Comparison of ENCODE assay signal across 19 mouse cellular contexts in the genomic region with DNA sequence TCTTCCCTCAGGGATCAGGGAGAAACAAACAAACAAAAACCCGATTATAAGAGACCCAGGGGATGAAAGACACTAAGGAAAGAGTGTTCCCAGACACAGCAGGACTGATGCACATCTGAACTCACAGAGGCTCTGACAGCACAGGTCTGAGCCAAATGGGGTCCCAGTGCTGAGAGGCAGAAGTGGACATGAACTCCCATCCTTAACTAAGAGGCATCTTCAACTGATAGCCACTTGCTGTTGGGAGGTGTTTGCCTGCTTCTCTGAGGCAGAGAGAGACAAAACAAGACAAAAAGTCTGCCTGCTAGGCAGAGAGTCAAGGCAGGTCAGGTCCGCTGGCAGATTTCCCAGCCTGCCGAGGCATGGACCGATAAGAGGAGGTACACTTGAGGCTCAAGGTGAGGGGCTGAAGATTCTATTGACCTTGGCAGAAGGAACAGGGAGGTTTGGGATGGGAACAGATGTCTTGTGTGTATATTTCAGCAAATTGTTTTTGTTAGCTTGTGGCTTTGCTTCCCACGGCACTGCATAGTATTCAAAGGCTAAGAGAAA. TPM values are rescaled to one million over a fixed set of nuclear protein-coding genes. Genes with fewer than 3 reads are reported as not detected.
DNase-seq lines count a peak whose midpoint lies in the region; ATAC-seq and TF ChIP-seq lines count a peak whose summit lies in the region.
"Had no signal": no experiment of that assay in that cellular context is flagged by ENCODE, and none has a peak within 500 bp of the region (broad histone marks: within the 10 kb centered on the region; RNA-seq: fewer than 3 reads in every experiment).

No protein-coding gene starts in this region.

- H3K27me3 ChIP-seq in stomach, postnatal 0 days (ENCODE audit: control insufficient read depth, insufficient read depth, low read length): no peaks in the 10 kb centered on the region

- no peaks in the 10 kb centered on the region for H3K9me3 ChIP-seq in stomach, postnatal 0 days (ENCODE audit: control insufficient read depth, low read length)
- H3K9me3 ChIP-seq: forebrain, embryonic 12.5 days; G1E; hindbrain, embryonic 15.5 days; liver, embryonic 13.5 days had no signal

- H3K4me3 ChIP-seq in stomach, postnatal 0 days (ENCODE audit: low read depth, low read length): no peak overlapping the region
- H3K4me3 ChIP-seq: forebrain, embryonic 12.5 days; hindbrain, embryonic 15.5 days; liver, embryonic 13.5 days had no signal

- no peaks in the 10 kb centered on the region for H3K4me1 ChIP-seq in stomach, postnatal 0 days (replicated peaks; ENCODE audit: control insufficient read depth, insufficient read depth)

- WGBS in stomach, postnatal 0 days: 15% methylated on average over 5 of the region's 5 CpGs

- TF ChIP-seq EP300 in stomach, postnatal 0 days (optimal IDR thresholded peaks at IDR 0.05): no peak

- ATAC-seq in stomach, postnatal 0 days (ENCODE audit: low FRiP score, low TSS enrichment): peak; percentile 38; the same call in 1 of the 2 replicates
- no peak for ATAC-seq in erythroblast, adult 5-6 weeks (replicated peaks; ENCODE audit: low FRiP score, poor library complexity, severe bottlenecking)
- ATAC-seq: activated CD4-positive, CD25-positive, alpha-beta regulatory T cell, adult 4 months had no signal

- H3K36me3 ChIP-seq in stomach, postnatal 0 days (ENCODE audit: control insufficient read depth, insufficient read depth, low read length): peaks cover 12% of the 10 kb centered on the region
- H3K36me3 ChIP-seq: forebrain, embryonic 12.5 days; G1E; hindbrain, embryonic 15.5 days; liver, embryonic 13.5 days had no signal

- no peak overlapping the region for H3K9ac ChIP-seq in stomach, postnatal 0 days (ENCODE audit: low read length)
- H3K9ac ChIP-seq: forebrain, embryonic 12.5 days; hindbrain, embryonic 15.5 days; liver, embryonic 13.5 days had no signal

- no peak for TF ChIP-seq CTCF in stomach, postnatal 0 days (IDR thresholded peaks at IDR 0.05; ENCODE audit: low read depth)

- no peak overlapping the region for H3K4me2 ChIP-seq in stomach, postnatal 0 days (replicated peaks; ENCODE audit: low read depth)
- H3K4me2 ChIP-seq: forebrain, embryonic 12.5 days; hindbrain, embryonic 15.5 days; liver, embryonic 13.5 days had no signal

- peak; percentile 50 for DNase-seq in adrenal gland, postnatal 10 days
- DNase-seq in adrenal gland, adult 18-20 months (ENCODE audit: low spot score in 2 of 2): no peak
- peak; percentile 34 to 68 for DNase-seq in kidney, postnatal 36 days
- DNase-seq in kidney, adult 11 months: no peak
- DNase-seq in heart, postnatal 4 days: peak; percentile 70
- DNase-seq in stomach, postnatal 0 days (ENCODE audit: low spot score): no peak
- DNase-seq in frontal cortex, postnatal 14 days (ENCODE audit: low spot score in 2 of 2): no peak
- DNase-seq: cerebellum, adult 11 months; liver, embryonic 13.5 days; spleen, adult 18-20 months; thymus, adult 18-20 months had no signal

- H3K27ac ChIP-seq in stomach, postnatal 0 days (replicated peaks): no peak overlapping the region
- H3K27ac ChIP-seq: forebrain, embryonic 12.5 days; hindbrain, embryonic 15.5 days; liver, embryonic 13.5 days had no signal

RNA-seq across cellular contexts. Expression of gene Slc5a2, which starts 8.6 kb away (rescaled TPM):
- under 1 TPM in 1 of 2 experiments, not detected in 1; 0.27 TPM for total RNA-seq in adrenal gland, postnatal 10 days (2021)
- total RNA-seq in adrenal gland, adult 18-20 months (2021): 1 to 10 TPM in 1 of 2 experiments, not detected in 1; 1.3 TPM
- not detected for total RNA-seq in heart, postnatal 4 days (2021)
- 0.63 and 1.0 TPM in 2 replicates for polyA plus RNA-seq in stomach, postnatal 0 days (2015; fragmentation: Nextera tagmentation; extraction: Ambion mirVana)
- not detected in 2 replicates for total RNA-seq in erythroblast, adult 5-6 weeks (2015; ENCODE audit: low replicate concordance)
- total RNA-seq in erythroblast, adult 5-6 weeks (2017; ENCODE audit: low replicate concordance): 0.85 TPM in 1 of 2 replicates, not detected in the other
- total RNA-seq: gastrocnemius, postnatal 4 days; left cerebral cortex, postnatal 36 days had no signal
- polyA plus RNA-seq: activated CD4-positive, CD25-positive, alpha-beta regulatory T cell, adult 4 months; cortical plate, adult 2 months; forebrain, embryonic 12.5 days; hindbrain, embryonic 15.5 days had no signal

RNA-seq across cellular contexts. Expression of gene Tgfb1i1, which starts 10.2 kb away (rescaled TPM):
- 10 to 100 TPM; 28.6 to 32.5 TPM for total RNA-seq in adrenal gland, postnatal 10 days (2021)
- total RNA-seq in adrenal gland, adult 18-20 months (2021): 10 to 100 TPM; 19.0 to 30.6 TPM
- 100 to 1,000 TPM; 101 to 108 TPM for total RNA-seq in heart, postnatal 4 days (2021)
- 167 and 178 TPM in 2 replicates for polyA plus RNA-seq in stomach, postnatal 0 days (2015; fragmentation: Nextera tagmentation; extraction: Ambion mirVana)
- 0.96 and 2.9 TPM in 2 replicates for total RNA-seq in erythroblast, adult 5-6 weeks (2015; ENCODE audit: low replicate concordance)
- total RNA-seq in erythroblast, adult 5-6 weeks (2017; ENCODE audit: low replicate concordance): 0.84 TPM in 1 of 2 replicates, not detected in the other

RNA-seq across cellular contexts. Expression of gene 9130023H24Rik, which starts 19.0 kb away (rescaled TPM):
- 1 to 10 TPM; 6.5 to 6.6 TPM for total RNA-seq in adrenal gland, postnatal 10 days (2021)
- total RNA-seq in adrenal gland, adult 18-20 months (2021): 1 to 10 TPM; 5.2 to 6.0 TPM
- total RNA-seq in heart, postnatal 4 days (2021): 1 to 10 TPM; 5.3 to 6.8 TPM
- polyA plus RNA-seq in stomach, postnatal 0 days (2015; fragmentation: Nextera tagmentation; extraction: Ambion mirVana): 4.6 and 5.0 TPM in 2 replicates
- 1.7 and 3.3 TPM in 2 replicates for total RNA-seq in erythroblast, adult 5-6 weeks (2015; ENCODE audit: low replicate concordance)
- 1.8 and 2.7 TPM in 2 replicates for total RNA-seq in erythroblast, adult 5-6 weeks (2017; ENCODE audit: low replicate concordance)

RNA-seq across cellular contexts. Expression of gene Armc5, which starts 19.7 kb away (rescaled TPM):
- total RNA-seq in adrenal gland, postnatal 10 days (2021): 10 to 100 TPM; 17.0 to 18.8 TPM
- total RNA-seq in adrenal gland, adult 18-20 months (2021): 10 to 100 TPM; 17.7 to 23.2 TPM
- total RNA-seq in heart, postnatal 4 days (2021): 10 to 100 TPM; 13.3 to 13.8 TPM
- 10.7 and 12.4 TPM in 2 replicates for polyA plus RNA-seq in stomach, postnatal 0 days (2015; fragmentation: Nextera tagmentation; extraction: Ambion mirVana)
- 1.3 and 2.3 TPM in 2 replicates for total RNA-seq in erythroblast, adult 5-6 weeks (2015; ENCODE audit: low replicate concordance)
- 2.2 and 4.0 TPM in 2 replicates for total RNA-seq in erythroblast, adult 5-6 weeks (2017; ENCODE audit: low replicate concordance)

RNA-seq across cellular contexts. Expression of gene BC017158, which starts 41.1 kb away (rescaled TPM):
- total RNA-seq in adrenal gland, postnatal 10 days (2021): 10 to 100 TPM; 24.6 to 29.3 TPM
- 10 to 100 TPM; 26.6 to 31.4 TPM for total RNA-seq in adrenal gland, adult 18-20 months (2021)
- 10 to 100 TPM; 12.4 to 13.1 TPM for total RNA-seq in heart, postnatal 4 days (2021)
- polyA plus RNA-seq in stomach, postnatal 0 days (2015; fragmentation: Nextera tagmentation; extraction: Ambion mirVana): 17.0 and 19.4 TPM in 2 replicates
- total RNA-seq in erythroblast, adult 5-6 weeks (2015; ENCODE audit: low replicate concordance): 29.2 and 52.5 TPM in 2 replicates
- 41.7 and 56.7 TPM in 2 replicates for total RNA-seq in erythroblast, adult 5-6 weeks (2017; ENCODE audit: low replicate concordance)

Comparison
In these comparisons a context has a peak if more than half of its experiments do, and no peak if none do; other contexts are left out.
1. DNase-seq: peak in adrenal gland, postnatal 10 days (single experiment), kidney, postnatal 36 days (2 of 2) and heart, postnatal 4 days (single experiment); none in adrenal gland, adult 18-20 months (0 of 2), kidney, adult 11 months (single experiment), stomach, postnatal 0 days (single experiment) and frontal cortex, postnatal 14 days (0 of 2).
2. RNA of gene Tgfb1i1, which starts 10.2 kb away (total RNA-seq): 101 to 108 TPM in heart, postnatal 4 days, 28.6 to 32.5 TPM in adrenal gland, postnatal 10 days and 19.0 to 30.6 TPM in adrenal gland, adult 18-20 months; 0.84 to 2.9 TPM in erythroblast, adult 5-6 weeks; every median in the first group is over 4 times any median in the second.